ENCODE assay signal across 8 mouse cellular contexts in genomic region chr8:94983881-94984516, GRCm38 (mm10). TPM values are rescaled to one million over a fixed set of nuclear protein-coding genes. Genes with fewer than 3 reads are reported as not detected.
DNase-seq lines count a peak whose midpoint lies in the region; ATAC-seq lines count a peak whose summit lies in the region.

No protein-coding gene starts in this region.

- peak; percentile 94 for ATAC-seq in frontal cortex, adult (ENCODE audit: low TSS enrichment)
- ATAC-seq in hindbrain, embryonic 15.5 days (ENCODE audit: low FRiP score, low read depth): peak; percentile 81
- peak; percentile 57; the same call in 1 of the 2 replicates for ATAC-seq in limb, embryonic 12.5 days (ENCODE audit: insufficient number of reproducible peaks, insufficient read depth, low FRiP score, low TSS enrichment, low read depth)
- ATAC-seq in midbrain, embryonic 15.5 days (replicated peaks): peak; percentile 72
- ATAC-seq in activated CD4-positive, CD25-positive, alpha-beta regulatory T cell, adult 4 months: no peak

- peak; percentile 45 for DNase-seq in gastrocnemius, postnatal 14 days
- no peak for DNase-seq in gastrocnemius, adult 8-10 months (ENCODE audit: low spot score in 2 of 2)
- DNase-seq in brain, adult 2 months (ENCODE audit: low read depth, low spot score): peak; percentile 91

- H3K27me3 ChIP-seq in hindbrain, embryonic 15.5 days: no peaks in the 10 kb centered on the region
- H3K27me3 ChIP-seq in limb, embryonic 12.5 days: peaks cover 3% of the 10 kb centered on the region; the same call in 1 of the 2 replicates
- H3K27me3 ChIP-seq in midbrain, embryonic 15.5 days (replicated peaks): no peaks in the 10 kb centered on the region

- no peaks in the 10 kb centered on the region for H3K9me3 ChIP-seq in hindbrain, embryonic 15.5 days
- H3K9me3 ChIP-seq in limb, embryonic 12.5 days: no peaks in the 10 kb centered on the region
- no peaks in the 10 kb centered on the region for H3K9me3 ChIP-seq in midbrain, embryonic 15.5 days

- intact Hi-C loops in gastrocnemius, postnatal 14 days (cut with DNase I; ENCODE audit: low total_unique reads): no loop called here

- peaks cover 67% of the 10 kb centered on the region for H3K4me1 ChIP-seq in hindbrain, embryonic 15.5 days (replicated peaks)
- peaks cover 24% of the 10 kb centered on the region for H3K4me1 ChIP-seq in limb, embryonic 12.5 days (replicated peaks)
- peaks cover 52% of the 10 kb centered on the region for H3K4me1 ChIP-seq in midbrain, embryonic 15.5 days

- H3K4me2 ChIP-seq in hindbrain, embryonic 15.5 days: peak overlapping the region; percentile 38
- 0 out of 2 replicates have a peak overlapping the region, but pooled peaks have one; percentile 2 for H3K4me2 ChIP-seq in limb, embryonic 12.5 days
- peak overlapping the region; percentile 34 for H3K4me2 ChIP-seq in midbrain, embryonic 15.5 days

- WGBS in hindbrain, embryonic 15.5 days: 5% methylated on average over 10 of the region's 10 CpGs
- WGBS in limb, embryonic 12.5 days: 25% methylated on average over 10 of the region's 10 CpGs
- 9% methylated on average over 10 of the region's 10 CpGs for WGBS in midbrain, embryonic 15.5 days

- H3K27ac ChIP-seq in hindbrain, embryonic 15.5 days (replicated peaks): peak overlapping the region; percentile 73
- H3K27ac ChIP-seq in limb, embryonic 12.5 days: no peak overlapping the region
- H3K27ac ChIP-seq in midbrain, embryonic 15.5 days: peak overlapping the region; percentile 62

- 0 out of 2 replicates have a peak overlapping the region, but pooled peaks have one; percentile 18 for H3K9ac ChIP-seq in hindbrain, embryonic 15.5 days
- no peak overlapping the region for H3K9ac ChIP-seq in limb, embryonic 12.5 days (replicated peaks)
- 0 out of 2 replicates have a peak overlapping the region, but pooled peaks have one; percentile 9 for H3K9ac ChIP-seq in midbrain, embryonic 15.5 days

- H3K36me3 ChIP-seq in hindbrain, embryonic 15.5 days: no peaks in the 10 kb centered on the region
- H3K36me3 ChIP-seq in limb, embryonic 12.5 days: no peaks in the 10 kb centered on the region
- no peaks in the 10 kb centered on the region for H3K36me3 ChIP-seq in midbrain, embryonic 15.5 days (replicated peaks)

- H3K4me3 ChIP-seq in hindbrain, embryonic 15.5 days: peak overlapping the region; percentile 2; the same call in 1 of the 2 replicates
- H3K4me3 ChIP-seq in limb, embryonic 12.5 days (replicated peaks): no peak overlapping the region
- H3K4me3 ChIP-seq in midbrain, embryonic 15.5 days: no peak overlapping the region; the same call in 1 of the 2 replicates

RNA-seq across cellular contexts. Expression of gene Adgrg1, which starts 9.4 kb away (rescaled TPM):
- total RNA-seq in gastrocnemius, postnatal 14 days (2021): 10 to 100 TPM; 21.4 to 38.2 TPM
- total RNA-seq in gastrocnemius, adult 8-10 months (2022): 10 to 100 TPM; 11.1 to 18.9 (median 12.8) TPM
- 116 and 122 TPM in 2 replicates for polyA plus RNA-seq in hindbrain, embryonic 15.5 days (2015; fragmentation: Nextera tagmentation; extraction: Ambion mirVana)
- polyA plus RNA-seq in limb, embryonic 12.5 days (2016; fragmentation: Nextera tagmentation; extraction: Ambion mirVana): 7.0 and 7.1 TPM in 2 replicates
- polyA plus RNA-seq in midbrain, embryonic 15.5 days (2015; fragmentation: Nextera tagmentation; extraction: Ambion mirVana): 147 and 156 TPM in 2 replicates
- 1 to 10 TPM; 1.8 to 2.8 TPM for polyA plus RNA-seq in activated CD4-positive, CD25-positive, alpha-beta regulatory T cell, adult 4 months (2017; shearing (Covaris generic))

RNA-seq across cellular contexts. Expression of gene Adgrg3, which starts 33.5 kb away (rescaled TPM):
- total RNA-seq in gastrocnemius, postnatal 14 days (2021): under 1 TPM; 0.33 TPM
- under 1 TPM in 3 of 4 experiments, not detected in 1; 0.13 to 0.27 (median 0.18) TPM for total RNA-seq in gastrocnemius, adult 8-10 months (2022)
- polyA plus RNA-seq in hindbrain, embryonic 15.5 days (2015; fragmentation: Nextera tagmentation; extraction: Ambion mirVana): 0.79 and 0.95 TPM in 2 replicates
- 2.2 and 2.7 TPM in 2 replicates for polyA plus RNA-seq in limb, embryonic 12.5 days (2016; fragmentation: Nextera tagmentation; extraction: Ambion mirVana)
- polyA plus RNA-seq in midbrain, embryonic 15.5 days (2015; fragmentation: Nextera tagmentation; extraction: Ambion mirVana): 0.88 and 1.3 TPM in 2 replicates
- under 1 TPM; 0.21 to 0.41 TPM for polyA plus RNA-seq in activated CD4-positive, CD25-positive, alpha-beta regulatory T cell, adult 4 months (2017; shearing (Covaris generic))

Comparison
In these comparisons a context has a peak if more than half of its experiments do, and no peak if none do; other contexts are left out.
1. DNase-seq: peak in gastrocnemius, postnatal 14 days (single experiment) and brain, adult 2 months (single experiment); none in gastrocnemius, adult 8-10 months (0 of 2).
2. RNA of gene Adgrg1, which starts 9.4 kb away (polyA plus RNA-seq): 147 to 156 TPM in midbrain, embryonic 15.5 days and 116 to 122 TPM in hindbrain, embryonic 15.5 days; 7.0 to 7.1 TPM in limb, embryonic 12.5 days and 1.8 to 2.8 TPM in activated CD4-positive, CD25-positive, alpha-beta regulatory T cell, adult 4 months; every median in the first group is over 10 times any median in the second.
3. Peak in every context shown above with its lines, with median percentiles within 50 percentile points of each other: H3K4me2 ChIP-seq.